Mouse (Mus musculus) spleen, adult 2 months (tissue): ENCODE results near the gene Fbn1. TPM values are rescaled to one million over a fixed set of nuclear protein-coding genes. Genes with fewer than 3 reads are reported as not detected.

Experiments used
- DNase-seq, 2 experiments: peaks; one replicate each; pipeline versions ENCODE4 v3.0.0 to v3.0.0-alpha.2; 2012 to 2021; ENCODE audit warnings: low spot score in 2 of 2, low read depth in 1 of 2
- H3K27ac ChIP-seq: fragments of 200-500 bp; 2 replicates; pipeline ENCODE4 v1.5.1; 2012; ENCODE audit warnings: low read length, inconsistent platforms; ENCODE audit not compliant: insufficient read depth
- H3K27me3 ChIP-seq: fragments of 200-500 bp; 2 replicates; pipeline ENCODE4 v1.6.1; 2012; ENCODE audit warnings: mild to moderate bottlenecking, moderate library complexity, low read length, inconsistent platforms; ENCODE audit not compliant: control insufficient read depth, insufficient read depth
- H3K36me3 ChIP-seq: fragments of 200-500 bp; 2 replicates; pipeline ENCODE4 v1.6.1; 2012; ENCODE audit warnings: mild to moderate bottlenecking, low read length, inconsistent platforms; ENCODE audit not compliant: control insufficient read depth, insufficient read depth
- H3K4me1 ChIP-seq: fragments of 200-500 bp; 2 replicates; pipeline ENCODE4 v1.6.1; 2011; ENCODE audit warnings: inconsistent platforms; ENCODE audit not compliant: control insufficient read depth, insufficient read depth, insufficient read length
- H3K4me3 ChIP-seq: fragments of 200-500 bp; 2 replicates; pipeline ENCODE4 v1.5.1; 2011; ENCODE audit warnings: mild to moderate bottlenecking, inconsistent platforms; ENCODE audit not compliant: insufficient read depth, insufficient read length; ENCODE audit errors: extremely low read depth
- CTCF ChIP-seq: fragments of 200-500 bp; IDR thresholded peaks from 2 replicates; pipeline ENCODE4 v1.5.1; 2011; ENCODE audit warnings: mild to moderate bottlenecking, inconsistent platforms; ENCODE audit not compliant: insufficient read depth, insufficient read length, insufficient replicate concordance; ENCODE audit errors: extremely low read depth
- POLR2A ChIP-seq: fragments of 200-500 bp; IDR thresholded peaks from 2 replicates; pipeline ENCODE4 v1.6.1; 2011; ENCODE audit warnings: low read depth, low read length, inconsistent platforms
- WGBS: fragments of 180-500 bp; shearing (Covaris S2); methylation state at CpG from one replicate; pipeline ENCODE4 v1.1.7; 2018; 5-methylcytosine and 5-hydroxymethylcytosine counted together
- polyA plus RNA-seq: library from polyadenylated mRNA; depleted of rRNA; stranded (reverse); fragments of >200 nt; gene quantifications from 2 replicates; pipeline ENCODE4 v1.2.3, GENCODE M21; 2012

Gene Fbn1
- polyA plus RNA-seq, 1 experiment: 3.1 TPM

DNA sequence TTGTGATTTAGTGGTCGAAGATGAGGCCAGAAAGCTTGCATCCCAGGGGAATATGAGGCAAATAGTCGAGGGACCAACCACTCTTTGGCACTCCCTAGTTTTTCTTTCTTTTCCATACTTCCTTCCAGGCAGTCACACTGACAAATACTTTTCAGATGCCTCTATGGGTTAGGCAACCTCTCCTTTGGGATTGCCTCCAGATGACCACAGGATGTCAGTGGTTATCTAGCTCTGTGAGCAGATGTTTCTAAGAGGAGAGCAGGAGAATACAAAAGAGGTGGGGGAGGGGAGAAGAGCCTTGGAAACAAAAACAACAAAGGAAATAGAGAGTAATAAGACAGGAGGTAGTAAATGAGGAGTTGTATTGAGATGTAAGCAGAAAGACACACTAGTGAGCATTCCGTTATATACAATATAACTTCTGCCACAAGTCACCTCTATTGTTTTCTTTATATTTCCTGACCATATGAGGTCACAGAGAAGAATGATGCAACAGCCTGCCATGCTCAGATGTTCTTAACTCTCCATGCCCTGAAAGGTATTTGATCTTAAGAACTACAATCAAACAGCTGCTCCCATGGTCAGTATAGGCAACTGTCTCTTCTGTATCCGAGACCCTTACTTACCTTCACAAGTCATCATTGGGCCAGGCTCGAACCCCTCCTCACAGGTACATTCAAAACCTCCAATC lies 189.3 kb downstream of the Fbn1 start:
- no peak for DNase-seq
- no peaks in the 10 kb centered on the region for H3K27me3 ChIP-seq
- H3K4me3 ChIP-seq: no peak overlapping the region
- no peaks in the 10 kb centered on the region for H3K36me3 ChIP-seq
- no peak overlapping the region for H3K27ac ChIP-seq
- WGBS: 67% methylated on average over 5 of the region's 5 CpGs
- no peak for TF ChIP-seq POLR2A
- TF ChIP-seq CTCF: no peak
- no peaks in the 10 kb centered on the region for H3K4me1 ChIP-seq

DNA sequence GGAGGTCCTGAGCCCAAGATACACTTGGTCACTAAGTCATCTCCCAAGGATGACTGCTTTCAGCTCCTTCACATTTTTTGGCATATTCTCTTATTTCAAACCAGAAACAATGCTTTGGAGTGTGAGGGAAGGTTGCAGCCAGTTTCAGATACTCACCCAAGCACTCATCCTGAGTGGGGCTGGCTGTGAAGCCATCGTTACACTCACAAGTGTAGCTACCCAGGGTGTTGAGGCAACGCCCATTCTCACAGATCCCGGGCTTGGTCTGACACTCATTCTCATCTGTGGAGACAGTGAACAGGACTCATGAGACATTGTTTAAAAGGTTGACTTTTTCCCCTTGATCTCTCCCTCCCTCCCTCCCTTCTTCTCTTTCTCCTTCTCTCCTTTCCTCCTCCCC lies 192.6 kb downstream of the Fbn1 start:
- WGBS: 87% methylated on average over 3 of the region's 3 CpGs

DNA sequence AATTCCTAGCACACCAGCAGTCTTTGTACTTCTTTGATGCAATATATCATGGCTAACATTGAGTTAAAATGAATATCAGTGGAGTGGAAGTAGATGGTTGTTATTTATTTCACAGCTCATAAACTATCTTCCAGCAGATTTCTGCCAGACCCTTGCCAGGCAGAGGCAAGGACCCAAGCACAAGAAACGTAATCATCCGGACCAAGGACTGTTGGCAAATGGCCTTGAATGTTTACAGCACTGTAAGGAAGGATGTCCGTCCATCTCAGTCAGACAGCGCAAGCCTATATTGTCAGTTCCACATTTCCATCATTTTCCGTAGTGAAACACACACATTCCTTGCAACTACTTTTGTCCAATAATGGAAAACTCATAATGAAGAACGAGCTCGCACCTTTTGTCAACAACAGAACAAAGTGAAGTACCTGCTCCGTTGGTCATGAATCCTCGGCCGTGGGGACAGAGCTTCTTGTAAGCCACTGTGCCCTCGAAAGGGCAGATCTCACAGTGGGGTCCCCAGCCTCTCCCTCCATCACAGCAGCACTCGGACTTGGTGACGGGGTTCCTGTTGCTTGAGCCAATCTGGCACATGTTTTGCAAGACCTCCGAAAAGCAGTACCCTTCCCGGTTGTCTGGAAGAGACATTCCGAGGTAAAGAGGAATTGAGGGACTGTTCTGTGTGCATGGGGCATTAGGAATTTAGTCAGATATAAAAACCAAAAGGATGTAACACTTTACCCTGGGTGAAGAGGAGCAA lies 193.4 kb downstream of the Fbn1 start:
- Histone ChIP-seq H3K27me3 (no peaks in the 10 kb centered on the region), H3K4me3 (no peak overlapping the region), H3K27ac (no peak overlapping the region), H3K4me1 (peaks cover 5% of the 10 kb centered on the region; the same call in 1 of the 2 replicates), H3K36me3 (no peaks in the 10 kb centered on the region)
- TF ChIP-seq CTCF (no peak), POLR2A (no peak)
- DNase-seq: no peak
- 92% methylated on average over 16 of the region's 16 CpGs for WGBS

More for the DNA sequence above, 192.6 kb downstream of the Fbn1 start:
- H3K4me1 ChIP-seq: no peaks in the 10 kb centered on the region
- no peaks in the 10 kb centered on the region for H3K27me3 ChIP-seq
- TF ChIP-seq POLR2A (no peak), CTCF (no peak)
- no peaks in the 10 kb centered on the region for H3K36me3 ChIP-seq
- no peak for DNase-seq
- no peak overlapping the region for H3K27ac ChIP-seq
- no peak overlapping the region for H3K4me3 ChIP-seq

DNA sequence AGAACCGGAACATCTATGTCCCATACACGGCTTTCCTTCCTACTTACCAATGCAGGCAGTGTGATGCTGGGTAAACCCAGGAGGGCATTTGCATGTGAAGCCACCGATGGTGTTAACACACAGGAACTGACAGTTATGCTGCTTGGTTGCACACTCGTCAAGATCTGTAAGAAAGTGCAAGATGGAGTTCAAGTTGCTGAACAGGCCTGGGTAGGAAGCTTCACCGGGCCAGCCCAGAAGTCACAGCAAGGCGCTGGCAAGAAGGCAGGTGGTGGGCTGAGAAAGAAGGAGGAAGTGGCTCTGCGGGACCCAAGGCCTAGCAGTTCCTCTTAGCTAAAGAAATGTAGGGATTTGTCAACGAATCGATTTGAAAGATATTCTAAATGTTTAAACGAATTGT lies 198.1 kb downstream of the Fbn1 start:
- no peaks in the 10 kb centered on the region for H3K27me3 ChIP-seq
- 20% methylated on average over 10 of the region's 10 CpGs for WGBS
- peak; percentile 3 to 15 for DNase-seq
- H3K27ac ChIP-seq: no peak overlapping the region
- H3K4me3 ChIP-seq: no peak overlapping the region
- no peaks in the 10 kb centered on the region for H3K36me3 ChIP-seq
- TF ChIP-seq CTCF: no peak
- no peak for TF ChIP-seq POLR2A
- peaks cover 10% of the 10 kb centered on the region; the same call in 1 of the 2 replicates for H3K4me1 ChIP-seq

DNA sequence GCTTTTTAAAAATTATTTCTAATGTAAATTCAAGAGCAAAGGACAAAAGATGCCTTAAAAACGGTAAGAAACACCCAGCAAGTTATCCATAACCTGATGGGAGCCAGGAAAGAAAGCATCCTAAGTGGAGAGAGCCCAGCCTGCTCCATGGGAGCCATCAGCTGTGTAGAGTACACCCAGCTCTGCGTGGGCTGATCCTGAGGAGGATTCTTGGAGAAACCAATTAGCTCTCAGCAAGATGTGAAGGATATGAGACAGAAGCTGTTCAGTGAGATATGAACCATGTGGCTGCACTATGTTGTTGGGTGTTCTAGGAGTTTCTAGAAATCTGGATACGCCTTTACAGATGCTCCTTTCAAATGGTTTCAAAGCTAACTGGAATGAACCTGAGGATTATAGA lies 202.1 kb downstream of the Fbn1 start:
- no peaks in the 10 kb centered on the region for H3K36me3 ChIP-seq
- TF ChIP-seq POLR2A (no peak), CTCF (no peak)
- H3K4me3 ChIP-seq: no peak overlapping the region
- H3K27me3 ChIP-seq: no peaks in the 10 kb centered on the region
- WGBS: 83% methylated on average over 3 of the region's 3 CpGs
- peaks cover 10% of the 10 kb centered on the region; the same call in 1 of the 2 replicates for H3K4me1 ChIP-seq
- DNase-seq: no peak
- H3K27ac ChIP-seq: no peak overlapping the region

DNA sequence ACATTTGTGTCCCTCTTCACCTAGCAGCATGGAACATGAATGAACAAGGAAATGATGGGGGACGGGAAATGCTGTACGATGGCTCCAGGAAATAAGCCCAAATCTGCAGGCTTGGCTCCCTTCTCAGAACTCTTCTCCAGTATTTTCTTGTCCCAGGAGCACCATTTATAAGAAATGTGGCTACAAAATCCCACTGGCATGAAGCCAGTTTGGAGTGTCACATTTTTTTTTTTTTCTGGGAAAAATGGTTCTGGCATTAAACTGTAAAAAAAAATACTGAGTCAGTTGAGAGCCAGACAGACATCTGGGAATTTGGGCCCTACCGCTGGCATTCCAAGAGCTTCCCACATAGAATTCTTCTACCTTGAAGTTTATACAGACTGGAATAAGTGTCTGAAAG lies 203.0 kb downstream of the Fbn1 start:
- H3K27ac ChIP-seq: no peak overlapping the region
- no peaks in the 10 kb centered on the region for H3K36me3 ChIP-seq
- H3K4me1 ChIP-seq: peaks cover 9% of the 10 kb centered on the region; the same call in 1 of the 2 replicates
- no peak for DNase-seq
- no peak overlapping the region for H3K4me3 ChIP-seq
- no peaks in the 10 kb centered on the region for H3K27me3 ChIP-seq
- WGBS: 93% methylated on average over 3 of the region's 3 CpGs
- no peak for TF ChIP-seq CTCF
